Mouse (Mus musculus): ENCODE measurements around the gene Ubxn4.
"Not testable (repeated sequence)": the region's sequence is repeated elsewhere in the genome, so short reads cannot be mapped to it uniquely, and the experiment has no call there.

GRCm38 (mm10) chr1:128319266-128319665 is 75.5 kb downstream of the Ubxn4 start:
- TF ChIP-seq POLR2A (IDR thresholded peaks at IDR 0.05; ENCODE audit: low read depth, low read length); CTCF (IDR thresholded peaks at IDR 0.05; ENCODE audit: extremely low read depth, insufficient read length, insufficient replicate concordance, low read depth, low read length): not testable (repeated sequence)

All from small intestine, adult 2 months (tissue).